Mouse (Mus musculus) spleen, postnatal 4 days (tissue): ENCODE results near the gene 2010300C02Rik.
"Not testable (repeated sequence)": the region's sequence is repeated elsewhere in the genome, so short reads cannot be mapped to it uniquely, and the experiment has no call there.

Experiments
- DNase-seq, 2 experiments: peaks; one replicate each; pipeline ENCODE4 v3.0.0; 2022; ENCODE audit warnings: low spot score in 2 of 2

2010300C02Rik gene

GRCm38 (mm10) chr1:37719761-37720640 is at the start of gene 2010300C02Rik:
TSS of gene 2010300C02Rik (minus strand) at chr1:37720085.
- peak; percentile 18 to 68 for DNase-seq

- DNase-seq: no peak
Measured at GRCm38 (mm10) chr1:37759407-37759806, 39.5 kb upstream of the 2010300C02Rik start.

GRCm38 (mm10) chr1:37744650-37745259 is 24.9 kb upstream of the 2010300C02Rik start:
- no peak for DNase-seq

GRCm38 (mm10) chr1:37742602-37743270 is 22.9 kb upstream of the 2010300C02Rik start:
- no peak for DNase-seq

- DNase-seq: no peak
Measured at GRCm38 (mm10) chr1:37742126-37742525, 22.2 kb upstream of the 2010300C02Rik start.

- no peak for DNase-seq
Measured at GRCm38 (mm10) chr1:37740161-37740802, 20.4 kb upstream of the 2010300C02Rik start.

- no peak for DNase-seq
Measured at GRCm38 (mm10) chr1:37738895-37739294, 19.0 kb upstream of the 2010300C02Rik start.

GRCm38 (mm10) chr1:37737045-37737444 is 17.2 kb upstream of the 2010300C02Rik start:
- DNase-seq: no peak

GRCm38 (mm10) chr1:37735932-37736331 is 16.0 kb upstream of the 2010300C02Rik start:
- no peak for DNase-seq

GRCm38 (mm10) chr1:37734841-37735240 is 15.0 kb upstream of the 2010300C02Rik start:
- DNase-seq: no peak

GRCm38 (mm10) chr1:37729353-37729752 is 9.5 kb upstream of the 2010300C02Rik start:
- no peak for DNase-seq

- DNase-seq: no peak
Measured at GRCm38 (mm10) chr1:37728053-37728452, 8.2 kb upstream of the 2010300C02Rik start.

- DNase-seq: no peak
Measured at GRCm38 (mm10) chr1:37727186-37727585, 7.3 kb upstream of the 2010300C02Rik start.

GRCm38 (mm10) chr1:37726426-37726825 is 6.5 kb upstream of the 2010300C02Rik start:
- no peak for DNase-seq

- DNase-seq: no peak
Measured at GRCm38 (mm10) chr1:37725880-37726279, 6.0 kb upstream of the 2010300C02Rik start.

- DNase-seq: no peak
Measured at GRCm38 (mm10) chr1:37721092-37721491, 1.2 kb upstream of the 2010300C02Rik start.

GRCm38 (mm10) chr1:37719030-37719723 is 708 bp downstream of the 2010300C02Rik start:
- no peak for DNase-seq

- no peak for DNase-seq
Measured at GRCm38 (mm10) chr1:37718516-37718915, 1.4 kb downstream of the 2010300C02Rik start.

GRCm38 (mm10) chr1:37717415-37718195 is 2.3 kb downstream of the 2010300C02Rik start:
- DNase-seq: no peak

- not testable (repeated sequence) for DNase-seq
Measured at GRCm38 (mm10) chr1:37712357-37712737, 7.5 kb downstream of the 2010300C02Rik start.
